Mouse (Mus musculus): ENCODE data around the gene Hnrnpu.
"Not testable (repeated sequence)": the region's sequence is repeated elsewhere in the genome, so short reads cannot be mapped to it uniquely, and the experiment has no call there.

The Hnrnpu gene

DNA sequence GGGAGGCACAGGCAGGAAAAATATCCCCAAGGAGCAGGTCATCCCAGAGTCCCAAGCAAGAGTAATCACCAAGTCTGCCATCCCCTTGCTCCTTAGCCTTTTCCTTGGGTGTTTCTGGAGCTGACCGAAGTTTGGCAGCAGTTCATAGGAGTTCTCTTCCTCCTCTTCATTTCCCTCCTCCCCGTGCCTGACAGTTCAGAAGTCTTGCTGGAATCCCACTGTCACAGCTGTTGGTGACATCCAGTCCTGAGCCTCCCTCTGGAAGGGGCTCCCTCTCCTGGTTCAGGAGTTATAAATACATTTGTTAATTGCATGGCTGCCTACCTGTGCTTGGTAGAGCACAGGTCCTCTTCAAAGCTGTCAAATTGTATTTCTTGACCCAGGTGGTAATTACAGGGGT is 28.1 kb downstream of the Hnrnpu start:
- DNase-seq = no peak

DNA sequence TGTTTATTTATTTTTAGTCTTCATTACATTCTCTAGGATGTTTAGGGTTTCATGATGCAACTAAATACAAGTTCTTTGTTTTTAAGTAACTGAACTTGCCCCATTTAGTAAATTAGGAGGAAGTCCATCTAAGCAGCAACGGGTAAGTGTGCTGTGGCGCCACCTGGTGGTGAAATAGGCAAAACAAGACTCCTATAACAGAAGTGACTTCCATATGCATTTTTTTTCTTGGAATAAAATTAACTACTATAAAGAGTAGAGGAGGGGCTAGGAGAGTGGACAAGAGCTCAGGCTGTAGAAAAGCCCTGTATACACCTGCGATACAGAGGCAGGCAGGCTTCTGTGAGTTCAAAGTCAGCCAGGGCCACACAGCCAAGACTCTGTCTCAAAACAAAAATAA is 34.2 kb downstream of the Hnrnpu start:
- peak; percentile 57 to 72 for DNase-seq

DNA sequence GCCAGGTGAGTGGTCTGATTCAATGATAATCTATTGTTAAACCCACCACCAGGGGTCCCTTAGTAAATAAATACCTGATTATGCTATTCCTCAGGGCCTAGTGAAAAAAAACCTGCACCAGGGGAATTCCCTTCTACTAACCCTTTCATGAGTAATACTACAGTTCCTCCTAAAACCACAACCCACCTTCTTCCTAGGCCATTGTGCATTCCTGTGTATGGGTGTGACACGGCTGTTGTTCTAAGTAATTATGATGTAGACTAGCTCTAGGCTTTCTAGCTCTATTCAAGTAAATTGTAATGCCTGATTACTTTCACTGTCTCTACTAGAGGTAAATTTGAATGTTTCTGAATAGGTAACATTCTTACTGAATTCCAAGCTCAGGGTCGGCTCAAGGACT is 36.3 kb downstream of the Hnrnpu start:
- not testable (repeated sequence) for DNase-seq

DNA sequence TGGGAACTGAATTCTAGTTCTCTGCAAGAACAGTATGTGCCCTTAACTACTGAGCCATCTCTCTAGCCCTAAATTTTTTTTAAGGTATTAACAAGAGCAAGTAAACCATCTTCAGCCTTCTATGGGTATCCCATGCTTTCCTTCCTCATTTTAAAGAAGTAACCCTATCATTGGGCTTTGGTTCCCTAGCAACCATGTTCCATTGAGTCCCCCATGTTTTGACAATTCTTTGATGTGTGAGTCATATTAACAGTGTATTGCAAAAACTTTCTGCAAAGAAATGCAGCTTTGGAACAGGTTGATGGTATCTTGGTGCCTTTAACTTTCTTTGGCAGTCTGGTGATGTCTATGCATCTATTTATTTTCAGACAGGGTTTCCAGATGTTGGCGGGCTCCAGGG is 43.5 kb downstream of the Hnrnpu start:
- DNase-seq = no peak

DNA sequence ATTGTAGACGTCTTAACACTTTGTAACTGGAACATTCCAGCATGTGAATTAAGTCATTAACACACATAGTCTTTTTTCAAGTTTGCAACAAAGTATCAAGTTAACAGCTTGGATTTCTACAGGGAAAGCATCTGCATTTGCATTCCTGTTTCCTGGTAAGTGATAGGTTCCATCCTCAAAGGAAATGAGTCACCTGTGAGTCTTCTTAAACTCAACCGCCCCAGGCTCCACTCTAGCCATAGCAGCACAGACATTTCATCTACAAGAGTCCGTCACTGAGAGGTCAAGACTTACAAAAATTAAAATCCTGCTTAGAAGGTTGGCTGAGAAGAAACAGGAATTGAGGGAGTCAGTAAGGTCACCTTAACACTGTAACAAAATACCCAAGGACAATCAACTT is 45.9 kb downstream of the Hnrnpu start:
- DNase-seq = no peak

DNA sequence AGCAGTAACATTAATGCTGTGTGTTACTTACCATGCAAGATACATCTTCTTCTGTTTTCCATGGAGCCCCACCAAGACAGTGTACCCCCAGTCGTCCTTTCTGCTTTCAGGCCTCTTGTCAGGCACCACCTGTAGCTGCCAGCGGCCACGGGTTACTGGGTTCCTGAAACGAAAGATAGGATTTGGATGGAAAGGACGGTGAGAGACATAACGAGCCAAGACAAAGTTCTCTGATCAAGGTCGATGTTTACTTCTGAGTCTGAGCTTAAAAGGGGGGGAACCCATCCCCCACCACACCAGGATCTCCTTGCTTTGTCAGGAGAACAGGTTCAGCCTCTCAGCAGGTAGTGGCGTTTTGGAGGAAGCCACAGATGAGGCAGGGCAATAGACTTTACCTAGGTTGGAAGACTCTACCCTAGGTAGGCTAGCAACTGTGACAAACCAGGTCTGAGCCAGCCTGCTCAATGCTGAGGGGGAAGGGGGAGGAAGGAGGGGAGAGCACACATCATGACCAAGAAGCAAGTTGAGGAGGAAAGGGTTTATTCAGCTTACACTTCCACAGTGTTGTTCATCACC is 49.9 kb downstream of the Hnrnpu start:
- DNase-seq = no peak

DNA sequence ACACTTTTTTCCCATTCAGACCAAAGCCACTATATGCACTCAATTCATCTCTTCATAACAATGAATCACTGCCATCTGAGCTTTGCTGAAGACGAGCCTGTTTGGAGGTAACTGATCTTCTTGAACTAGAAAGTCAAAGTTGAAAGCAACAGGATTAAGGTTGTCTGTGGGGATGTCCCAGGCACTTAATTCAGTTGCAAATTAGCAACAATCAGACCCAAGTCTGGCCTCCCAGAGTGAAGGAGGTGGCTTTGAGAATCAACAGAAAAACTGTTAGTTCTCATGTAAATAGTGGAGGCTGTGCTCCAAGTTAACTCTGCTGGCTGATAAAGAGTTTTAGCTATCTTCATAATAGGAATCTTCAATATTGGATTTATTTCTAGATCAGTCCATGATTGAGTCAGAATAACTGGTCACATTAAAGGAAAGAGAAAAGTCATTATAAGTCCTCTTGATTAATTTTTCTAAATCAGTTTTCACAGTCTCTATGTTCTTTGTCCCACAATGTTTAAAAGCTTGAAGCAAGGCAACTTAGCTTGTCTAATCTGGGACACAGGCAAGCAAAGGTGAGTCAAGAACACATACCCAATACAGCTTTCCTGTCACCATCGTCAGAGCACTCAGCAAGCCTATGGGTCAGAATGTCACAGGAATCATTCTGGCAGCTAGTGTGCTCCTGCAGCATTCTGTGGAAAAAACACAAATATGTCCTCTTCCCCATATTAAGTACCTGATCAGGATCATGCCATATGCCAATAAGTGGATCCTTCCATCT is 53.5 kb downstream of the Hnrnpu start:
- no peak for DNase-seq

DNA sequence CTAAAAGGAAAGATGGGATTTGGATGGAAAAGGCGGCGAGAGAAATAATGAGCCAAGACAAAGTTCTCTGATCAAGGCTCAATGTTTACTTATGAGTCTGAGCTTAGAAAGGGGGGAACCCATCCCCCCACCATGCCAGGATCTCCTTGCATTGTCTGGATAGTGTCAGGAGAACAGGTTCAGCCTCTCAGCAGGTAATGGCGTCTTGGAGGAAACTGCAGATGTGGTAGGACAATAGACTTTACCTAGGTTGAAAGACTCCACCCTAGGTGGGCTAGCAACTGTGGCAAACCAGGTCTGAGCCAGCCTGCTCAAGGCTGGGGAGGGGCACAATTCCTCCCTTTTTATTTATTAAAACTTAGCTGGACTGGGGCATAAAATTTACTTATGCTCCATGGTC is 54.3 kb downstream of the Hnrnpu start:
- DNase-seq = not testable (repeated sequence)

DNA sequence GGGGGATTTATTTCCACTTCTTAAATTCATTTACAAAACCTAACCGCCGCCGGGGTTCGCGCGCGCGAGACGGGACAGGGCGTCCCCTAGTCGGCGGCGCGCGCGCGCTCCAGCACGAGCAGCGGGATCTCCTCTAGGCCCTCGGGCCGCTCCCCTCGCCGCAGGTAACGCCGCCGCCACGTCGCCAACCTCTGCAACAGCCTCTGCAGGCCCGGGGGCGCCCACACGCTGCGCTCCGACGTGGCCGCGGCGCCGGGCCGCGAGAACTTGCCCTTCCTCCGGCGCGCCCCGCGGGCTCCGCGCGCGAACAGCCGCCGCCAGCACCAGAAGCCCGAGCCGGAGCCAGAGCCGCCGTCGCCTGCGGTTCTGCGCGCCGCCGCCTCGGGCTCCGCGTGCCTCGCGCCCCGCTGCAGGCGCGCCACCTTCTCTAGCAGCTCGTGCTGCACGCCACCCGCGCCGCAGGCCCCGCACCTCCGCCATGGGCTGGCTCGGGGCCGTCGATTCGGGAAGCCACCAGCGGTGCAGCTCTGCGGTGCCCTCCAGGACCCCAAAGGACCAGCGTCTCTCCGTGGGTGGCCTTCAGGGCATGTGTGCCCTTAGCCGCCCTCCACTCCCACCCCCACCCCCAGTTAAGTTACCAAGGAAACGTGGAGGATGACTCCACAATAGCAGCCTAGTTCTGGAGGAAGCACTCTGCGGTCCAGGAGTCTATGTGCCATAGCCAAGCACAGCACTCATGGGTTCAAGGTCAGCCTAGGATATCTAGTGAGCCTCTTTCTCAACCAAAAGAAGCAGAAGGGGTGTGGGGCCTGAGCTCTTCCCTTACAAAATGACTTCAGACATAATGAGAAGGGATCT is 61.3 kb downstream of the Hnrnpu start:
- DNase-seq = peak; percentile 19 to 41

DNA sequence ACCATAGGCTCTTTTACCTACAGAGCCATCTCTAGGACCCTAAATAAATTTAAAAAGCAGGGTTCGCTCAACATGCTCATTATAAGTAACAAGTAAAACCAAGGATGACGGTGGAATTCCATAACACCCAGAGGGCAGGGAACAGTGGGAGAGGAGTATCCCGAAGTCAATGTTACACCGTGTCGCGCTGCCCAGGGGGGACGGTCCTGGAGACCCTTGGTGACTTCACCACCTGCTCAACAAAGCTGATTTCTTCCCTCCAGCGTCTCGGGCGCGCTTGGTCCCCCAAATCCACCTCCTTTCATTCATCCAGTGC is 61.9 kb downstream of the Hnrnpu start:
- DNase-seq = no peak

DNA sequence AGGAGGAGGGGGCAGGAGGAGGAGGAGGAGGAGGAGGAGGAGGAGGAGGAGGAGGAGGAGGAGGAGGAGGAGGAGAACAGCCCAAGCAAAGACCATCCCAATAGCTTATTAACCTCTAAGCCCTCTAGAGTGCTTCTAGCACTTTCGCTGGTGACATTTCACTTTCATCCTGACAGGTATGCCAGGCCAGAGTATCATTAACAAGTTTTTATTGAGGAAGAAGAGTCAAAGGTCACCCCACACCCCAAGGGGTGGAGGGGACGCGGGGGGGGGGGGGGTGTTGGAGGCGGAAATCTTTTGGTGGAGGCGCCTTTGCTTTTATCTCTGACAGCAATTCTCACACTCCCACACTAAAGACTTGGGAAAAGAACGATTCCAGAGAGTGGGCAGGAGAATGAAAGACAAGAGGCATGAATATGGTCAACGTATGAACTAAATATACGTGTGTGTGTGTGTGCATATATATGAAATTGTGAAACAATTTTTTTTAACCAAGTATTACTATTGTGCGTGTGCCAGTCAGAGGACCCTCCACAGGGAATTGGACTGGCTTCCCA is 62.3 kb downstream of the Hnrnpu start:
- DNase-seq = no peak

Measured in lung, adult 18-20 months (tissue).